Mouse (Mus musculus) leukemia stem cell, adult 10-12 weeks (primary cell): ENCODE measurements around the gene Bud13. TPM values are rescaled to one million over a fixed set of nuclear protein-coding genes. Genes with fewer than 3 reads are reported as not detected.

Experiments used
- polyA plus RNA-seq: library from polyadenylated mRNA; stranded (reverse); fragments of >175 nt; gene quantifications from 2 replicates; pipeline ENCODE4 v1.2.3, GENCODE M21; 2012; ENCODE audit warnings: low replicate concordance

The Bud13 gene
- polyA plus RNA-seq = 6.3 and 17.0 TPM in 2 replicates

DNA sequence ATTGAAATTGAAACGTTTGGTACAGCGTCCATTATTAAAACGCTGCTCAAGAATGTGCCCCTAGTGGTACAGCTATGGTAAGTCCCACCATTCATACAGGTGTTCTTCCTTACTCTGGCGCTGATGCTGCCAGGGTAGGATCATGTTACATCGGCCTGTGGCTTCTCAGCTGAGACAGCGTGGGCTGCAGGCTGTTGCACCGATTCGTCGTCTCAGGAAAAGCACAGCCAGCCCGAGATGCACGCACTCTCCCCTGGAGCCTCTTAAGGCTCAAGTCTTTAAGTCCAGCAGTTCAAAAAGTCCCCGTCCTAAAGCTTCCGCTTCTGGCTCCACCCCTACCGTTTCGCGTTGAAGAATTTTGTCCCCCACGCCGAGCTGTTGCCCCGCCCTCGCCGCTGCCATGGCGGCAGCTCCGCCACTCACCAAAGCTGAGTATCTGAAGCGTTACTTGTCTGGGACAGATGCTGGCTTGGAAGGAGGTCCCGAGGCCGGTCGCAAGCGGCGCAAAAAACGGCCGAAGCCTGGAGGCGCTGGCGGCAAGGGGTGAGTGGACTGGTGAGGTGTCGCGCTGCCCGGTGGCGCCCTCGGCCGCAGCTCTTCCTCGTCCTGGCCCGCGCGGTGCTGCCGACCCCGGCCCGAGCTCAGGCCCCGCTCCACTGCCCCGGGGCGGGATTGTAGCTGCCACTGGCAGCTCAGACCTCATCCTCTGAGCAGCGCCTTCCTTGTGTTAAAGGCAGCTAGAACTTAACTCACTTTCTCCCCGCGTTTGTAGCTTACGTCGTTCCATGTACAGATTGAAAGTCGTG is at the start of gene Bud13:
TSS of gene Bud13 (plus strand) at position 378 of the 806 bp plus-strand sequence.

DNA sequence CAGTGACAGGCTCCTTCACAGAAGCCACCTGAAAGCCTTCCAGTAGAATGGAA is 47.4 kb upstream of the Bud13 start, which contains the start of gene Apoc3:
TSS of gene Apoc3 (minus strand) at position 41 of the 53 bp plus-strand sequence.

DNA sequence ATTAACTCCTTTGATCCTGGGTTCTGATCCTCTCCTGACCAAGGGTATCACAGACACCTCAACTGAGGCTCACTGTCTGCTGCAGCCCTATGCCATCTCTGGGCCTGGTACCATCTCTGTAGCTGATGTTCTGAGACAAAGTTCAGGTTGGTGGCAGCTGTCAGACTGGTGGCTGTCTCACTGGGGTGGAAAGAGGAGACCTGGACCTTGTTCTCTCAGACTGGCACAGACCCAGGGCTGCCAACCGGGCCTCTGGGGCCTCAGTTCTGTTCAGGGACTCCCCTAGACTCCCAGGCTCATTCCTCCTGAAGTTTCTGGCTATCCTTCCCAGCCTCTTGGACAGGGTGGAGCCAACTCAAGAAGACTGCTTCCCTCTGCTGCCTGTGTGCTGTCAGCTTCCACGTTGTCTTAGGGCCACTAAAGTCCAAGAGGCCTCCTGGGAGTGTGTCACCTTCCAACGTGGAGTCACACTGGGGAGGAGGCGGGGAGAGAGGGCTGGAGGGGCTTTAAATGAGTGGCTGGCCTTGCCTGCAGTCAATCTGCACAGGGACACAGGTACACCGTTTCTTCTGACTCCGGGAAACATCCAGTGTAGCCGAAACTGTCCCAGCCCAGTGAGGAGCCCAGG is 42.2 kb upstream of the Bud13 start, which contains the start of gene Apoa4:
TSS of gene Apoa4 (plus strand) at position 171 of the 628 bp plus-strand sequence.

DNA sequence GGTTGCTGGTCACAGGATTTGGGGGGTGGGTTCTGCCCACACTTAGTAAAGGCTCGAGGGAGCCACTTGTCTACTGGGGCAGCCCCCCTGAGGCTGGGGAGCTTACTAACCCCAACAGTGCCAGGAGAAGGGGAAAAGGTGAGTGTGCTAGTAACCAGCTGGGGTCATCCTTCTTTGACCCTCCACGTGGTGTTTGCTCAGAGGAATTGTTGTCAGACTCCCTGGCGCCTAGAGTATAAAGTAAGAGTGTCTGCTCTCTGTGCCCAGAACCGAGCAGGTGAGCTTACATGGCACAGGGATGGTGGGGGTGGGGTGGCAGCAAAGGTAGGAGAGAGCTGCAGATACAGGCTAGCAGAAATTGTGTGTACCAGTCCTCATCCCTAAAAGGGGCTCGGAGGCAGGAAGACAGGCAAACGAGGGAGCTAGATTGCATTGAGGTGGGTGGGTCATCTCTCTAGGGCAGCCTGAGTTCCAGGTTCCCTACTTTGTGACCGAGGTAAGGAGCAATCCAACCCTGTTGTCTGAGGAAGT is 14.4 kb upstream of the Bud13 start, which contains the start of gene Apoa5:
TSS of gene Apoa5 (plus strand) at position 291 of the 531 bp plus-strand sequence.

DNA sequence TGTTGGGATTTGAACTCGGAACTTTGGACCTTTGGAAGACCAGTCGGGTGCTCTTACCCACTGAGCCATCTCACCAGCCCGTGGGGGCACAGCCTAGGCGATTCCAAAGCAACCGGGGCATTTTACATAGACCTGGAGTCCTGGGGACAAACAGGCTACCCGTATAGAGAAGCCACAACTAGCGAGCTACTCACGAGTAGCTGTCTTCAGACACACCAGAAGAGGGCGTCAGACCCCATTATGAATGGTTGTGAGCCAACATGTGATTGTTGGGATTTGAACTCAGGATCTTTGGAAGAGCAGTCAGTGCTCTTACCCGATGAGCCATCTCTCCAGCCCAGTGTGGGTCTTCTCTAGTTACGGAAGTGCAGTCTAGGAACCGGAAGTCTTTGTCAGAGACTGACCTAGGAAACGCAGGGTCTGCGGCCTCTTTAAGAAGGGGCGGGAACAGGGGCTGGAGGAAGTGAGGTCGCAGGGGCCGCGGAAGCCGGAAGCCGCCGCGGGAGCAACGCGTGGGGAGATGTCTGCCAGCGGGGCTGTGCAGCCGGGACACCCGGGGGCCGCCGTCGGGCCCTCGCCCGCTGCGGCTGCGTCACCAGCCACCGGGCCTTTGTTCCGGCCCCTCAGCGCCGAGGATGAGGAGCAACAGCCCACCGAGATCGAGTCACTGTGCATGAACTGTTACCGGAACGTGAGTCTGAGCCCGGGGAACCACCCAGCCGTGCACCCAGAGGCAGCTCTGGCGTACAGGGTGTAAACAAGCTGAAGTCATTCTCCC is 9.9 kb upstream of the Bud13 start, which contains the start of gene Zpr1:
TSS of gene Zpr1 (plus strand) at position 388 of the 778 bp plus-strand sequence.

DNA sequence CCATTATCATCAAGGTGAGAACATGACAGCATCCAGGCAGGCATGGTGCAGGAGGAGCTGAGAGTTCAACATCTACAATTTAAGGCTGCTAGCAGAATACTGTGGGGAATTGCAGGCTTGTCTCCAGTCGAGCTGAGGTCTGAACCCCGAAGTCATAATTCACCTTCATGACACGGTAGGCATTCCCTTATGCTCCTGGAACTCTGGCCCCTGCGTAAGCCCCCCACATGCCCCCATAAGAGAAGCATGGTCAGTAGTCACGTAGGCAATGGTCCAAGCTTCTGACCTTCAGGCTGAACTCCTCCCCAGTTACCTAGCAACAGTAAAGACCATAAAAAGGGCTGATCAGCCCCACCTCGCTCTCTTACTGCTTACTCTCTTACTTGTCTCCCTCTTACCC is 37.1 kb downstream of the Bud13 start, which contains the start of gene 4931429L15Rik:
TSS of gene 4931429L15Rik (minus strand) at position 101 of the 400 bp plus-strand sequence.

Other genes starting within 250 kb of the Bud13 start
- gene Apoa1, start 54.4 kb upstream of the Bud13 start, polyA plus RNA-seq = 0.35 and 0.46 TPM in 2 replicates
- gene Apoc3, start 47.4 kb upstream of the Bud13 start, polyA plus RNA-seq = not detected in 2 replicates
- gene Apoa4, start 42.3 kb upstream of the Bud13 start, polyA plus RNA-seq = 0.09 and 0.19 TPM in 2 replicates
- gene Apoa5, start 14.4 kb upstream of the Bud13 start, polyA plus RNA-seq = 0.16 TPM in 1 of 2 replicates, not detected in the other
- 33.0 and 41.9 TPM in 2 replicates for gene Zpr1, start 9.9 kb upstream of the Bud13 start, polyA plus RNA-seq
- gene 4931429L15Rik, start 37.0 kb downstream of the Bud13 start, polyA plus RNA-seq = not detected in 2 replicates